Mouse (Mus musculus): ENCODE results near the gene Dyx1c1.

DNA sequence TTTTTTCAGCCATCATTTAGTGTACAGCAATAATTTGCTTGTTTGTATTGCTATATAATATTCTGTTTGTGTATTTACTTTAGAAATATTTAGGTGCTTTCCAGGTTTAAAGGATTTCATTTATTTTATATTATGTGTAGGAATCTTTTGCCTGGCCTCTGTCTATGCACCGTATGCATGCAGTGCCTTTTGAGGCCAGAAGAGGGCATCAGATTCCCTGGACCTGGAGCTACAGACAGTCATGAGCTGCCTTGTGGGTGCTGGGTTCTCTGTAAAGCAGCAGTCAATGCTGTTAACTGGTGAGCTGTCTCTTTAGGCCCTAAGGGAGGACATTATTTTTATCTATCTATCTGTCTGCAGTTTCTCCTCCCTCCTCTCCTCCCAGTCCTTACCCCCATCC, 3.0 kb upstream of the Dyx1c1 start:
- no peak for TF ChIP-seq POLR2A (IDR thresholded peaks at IDR 0.05; ENCODE audit: borderline replicate concordance, extremely low read depth, low read depth, low read length)
- TF ChIP-seq CTCF (IDR thresholded peaks at IDR 0.05; ENCODE audit: insufficient read depth, low read length): peak; percentile 82

All from lung, adult 2 months (tissue).